Mouse (Mus musculus): ENCODE measurements around the gene Bfsp1.

- TF ChIP-seq CTCF (conservative IDR thresholded peaks at IDR 0.05; ENCODE audit: insufficient read depth, insufficient read length, low read depth, low read length) (no peak), POLR2A (IDR thresholded peaks at IDR 0.05; ENCODE audit: low read depth, low read length) (no peak)
These were observed 46.3 kb upstream of the Bfsp1 start for GRCm38 (mm10) chr2:143909230-143909629.
